23 mouse cellular contexts compared by ENCODE assay signal in genomic region chr12:24648094-24648493, GRCm38 (mm10). TPM values are rescaled to one million over a fixed set of nuclear protein-coding genes. Genes with fewer than 3 reads are reported as not detected.
DNase-seq lines count a peak whose midpoint lies in the region; ATAC-seq and TF ChIP-seq lines count a peak whose summit lies in the region.
"Had no signal": no experiment of that assay in that cellular context is flagged by ENCODE, and none has a peak within 500 bp of the region (broad histone marks: within the 10 kb centered on the region; RNA-seq: fewer than 3 reads in every experiment).

No protein-coding gene starts in this region.

- H3K4me1 ChIP-seq in kidney, adult 2 months (ENCODE audit: control insufficient read depth, insufficient read depth, low read length), result peaks cover 24% of the 10 kb centered on the region
- H3K4me1 ChIP-seq in liver, embryonic 12.5 days, result peaks cover 88% of the 10 kb centered on the region
- peaks cover 54% of the 10 kb centered on the region for H3K4me1 ChIP-seq in liver, embryonic 11.5 days (replicated peaks; ENCODE audit: control insufficient read depth, insufficient read depth, low read length)
- peaks cover 60 to 80% of the 10 kb centered on the region in 2 experiments for H3K4me1 ChIP-seq in liver, embryonic 14.5 days (replicated peaks; ENCODE audit: control insufficient read depth in 2 of 2, insufficient read depth in 2 of 2, low read length in 1 of 2)

- no peak for TF ChIP-seq POLR2A in kidney, adult 2 months (IDR thresholded peaks at IDR 0.05; ENCODE audit: low read depth, low read length)

- H3K36me3 ChIP-seq in kidney, adult 2 months (ENCODE audit: control insufficient read depth, insufficient read depth, low read length), result no peaks in the 10 kb centered on the region
- H3K36me3 ChIP-seq in liver, embryonic 12.5 days, result no peaks in the 10 kb centered on the region
- no peaks in the 10 kb centered on the region; the same call in 1 of the 2 replicates for H3K36me3 ChIP-seq in liver, embryonic 11.5 days (ENCODE audit: control insufficient read depth, insufficient read depth, low read length)
- H3K36me3 ChIP-seq in liver, embryonic 14.5 days (replicated peaks; ENCODE audit: control insufficient read depth, insufficient read depth, low read depth), result no peaks in the 10 kb centered on the region
- H3K36me3 ChIP-seq: embryonic facial prominence, embryonic 15.5 days; forebrain, embryonic 10.5 days; heart, embryonic 15.5 days; hindbrain, embryonic 15.5 days had no signal

- no peak overlapping the region for H3K9ac ChIP-seq in liver, embryonic 12.5 days
- no peak overlapping the region for H3K9ac ChIP-seq in liver, embryonic 11.5 days (ENCODE audit: low read depth, low read length)
- H3K9ac ChIP-seq in liver, embryonic 14.5 days (replicated peaks), result 0 out of 2 replicates have a peak overlapping the region, but pooled peaks have one; percentile 6
- H3K9ac ChIP-seq: embryonic facial prominence, embryonic 15.5 days; heart, embryonic 15.5 days; hindbrain, embryonic 15.5 days had no signal

- H3K9me3 ChIP-seq in liver, embryonic 12.5 days (replicated peaks), result no peaks in the 10 kb centered on the region
- no peaks in the 10 kb centered on the region for H3K9me3 ChIP-seq in liver, embryonic 11.5 days (ENCODE audit: control insufficient read depth, low read length)
- H3K9me3 ChIP-seq in liver, embryonic 14.5 days (ENCODE audit: control insufficient read depth, low read length), result no peaks in the 10 kb centered on the region
- H3K9me3 ChIP-seq: embryonic facial prominence, embryonic 15.5 days; forebrain, embryonic 10.5 days; heart, embryonic 15.5 days; hindbrain, embryonic 15.5 days had no signal

- WGBS in kidney, adult 2 months, result 60% methylated on average over 1 of the region's 1 CpGs
- 83% methylated on average over 1 of the region's 1 CpGs for WGBS in liver, embryonic 12.5 days (ENCODE audit: insufficient replicate concordance)
- 74% methylated on average over 1 of the region's 1 CpGs for WGBS in liver, embryonic 11.5 days
- 70% methylated on average over 1 of the region's 1 CpGs for WGBS in liver, embryonic 14.5 days (ENCODE audit: insufficient replicate concordance)

- TF ChIP-seq CTCF in kidney, adult 2 months (conservative IDR thresholded peaks at IDR 0.05; ENCODE audit: insufficient read depth, insufficient read length, low read depth, low read length), result no peak
- no peak for TF ChIP-seq CTCF in liver, embryonic 14.5 days (IDR thresholded peaks at IDR 0.05; ENCODE audit: low read depth)

- no peak overlapping the region for H3K27ac ChIP-seq in kidney, adult 2 months (ENCODE audit: insufficient read depth, low read depth, low read length)
- peak overlapping the region; percentile 24 for H3K27ac ChIP-seq in liver, embryonic 12.5 days
- H3K27ac ChIP-seq in liver, embryonic 11.5 days (ENCODE audit: low read depth, low read length), result no peak overlapping the region
- peak overlapping the region; percentile 9 for H3K27ac ChIP-seq in liver, embryonic 14.5 days
- H3K27ac ChIP-seq: embryonic facial prominence, embryonic 15.5 days; forebrain, embryonic 10.5 days; heart, embryonic 15.5 days; hindbrain, embryonic 15.5 days had no signal

- no peak overlapping the region for H3K4me3 ChIP-seq in kidney, adult 2 months (ENCODE audit: insufficient read depth, low read depth, low read length)
- H3K4me3 ChIP-seq in liver, embryonic 12.5 days, result no peak overlapping the region
- no peak overlapping the region for H3K4me3 ChIP-seq in liver, embryonic 11.5 days (ENCODE audit: low read depth, low read length)
- H3K4me3 ChIP-seq in liver, embryonic 14.5 days (ENCODE audit: insufficient read depth in 1 of 2, low read depth in 2 of 2, low read length in 2 of 2), result no peak overlapping the region
- H3K4me3 ChIP-seq: embryonic facial prominence, embryonic 15.5 days; erythroblast, embryonic 14.5 days; forebrain, embryonic 10.5 days; heart, embryonic 15.5 days; hindbrain, embryonic 15.5 days had no signal

- H3K4me2 ChIP-seq in liver, embryonic 12.5 days, result no peak overlapping the region
- no peak overlapping the region for H3K4me2 ChIP-seq in liver, embryonic 11.5 days
- H3K4me2 ChIP-seq in liver, embryonic 14.5 days (ENCODE audit: low read depth), result no peak overlapping the region
- H3K4me2 ChIP-seq: embryonic facial prominence, embryonic 15.5 days; heart, embryonic 11.5 days; heart, embryonic 15.5 days; hindbrain, embryonic 15.5 days had no signal

- H3K27me3 ChIP-seq in kidney, adult 2 months (replicated peaks; ENCODE audit: control insufficient read depth, insufficient read depth, low read length), result no peaks in the 10 kb centered on the region
- no peaks in the 10 kb centered on the region for H3K27me3 ChIP-seq in liver, embryonic 12.5 days (replicated peaks)
- no peaks in the 10 kb centered on the region for H3K27me3 ChIP-seq in liver, embryonic 11.5 days (replicated peaks; ENCODE audit: control insufficient read depth, insufficient read depth, low read length)
- H3K27me3 ChIP-seq in liver, embryonic 14.5 days (ENCODE audit: control insufficient read depth, insufficient read depth, low read length), result no peaks in the 10 kb centered on the region
- H3K27me3 ChIP-seq: CH12.LX; embryonic facial prominence, embryonic 15.5 days; heart, embryonic 15.5 days; hindbrain, embryonic 15.5 days had no signal

- no peak for ATAC-seq in liver, embryonic 12.5 days
- ATAC-seq in liver, embryonic 11.5 days (replicated peaks; ENCODE audit: low FRiP score), result no peak
- no peak for ATAC-seq in liver, embryonic 14.5 days (ENCODE audit: insufficient read depth)
- ATAC-seq: forebrain, embryonic 14.5 days had no signal

- DNase-seq in kidney, adult 2 months, result peak; percentile 51
- DNase-seq in kidney, adult 11 months, result no peak
- DNase-seq in liver, embryonic 11.5 days (ENCODE audit: low spot score), result no peak
- no peak for DNase-seq in liver, embryonic 14.5 days (ENCODE audit: low read depth in 3 of 3, low spot score in 3 of 3)
- no peak for DNase-seq in MN1 (ENCODE audit: low spot score)
- DNase-seq: adrenal gland, adult 8-10 months; adrenal gland, postnatal 36 days; cerebellum, adult 11 months; cerebellum, adult 8-10 months; cerebellum, postnatal 14 days; embryo, embryonic 11 days; gastrocnemius, postnatal 36 days; heart, adult 18-20 months; heart, postnatal 14 days had no signal

- TF ChIP-seq EP300 in liver, embryonic 14.5 days (IDR thresholded peaks at IDR 0.05; ENCODE audit: low read depth), result no peak

RNA-seq across cellular contexts. Expression of gene Klf11, which starts 3.0 kb away (rescaled TPM):
- polyA plus RNA-seq in kidney, adult 2 months (2012; rRNA removed), result 8.4 and 8.5 TPM in 2 replicates
- polyA plus RNA-seq in liver, embryonic 12.5 days (2016; fragmentation: Nextera tagmentation; extraction: Ambion mirVana), result 9.2 and 10.6 TPM in 2 replicates
- 8.7 and 12.1 TPM in 2 replicates for polyA plus RNA-seq in liver, embryonic 11.5 days (2014; fragmentation: Nextera tagmentation; extraction: Ambion mirVana)
- 5.4 TPM in 2 replicates for polyA plus RNA-seq in liver, embryonic 14.5 days (2012; rRNA removed)
- 6.9 and 7.7 TPM in 2 replicates for polyA plus RNA-seq in liver, embryonic 14.5 days (2014; fragmentation: Nextera tagmentation; extraction: Ambion mirVana)

RNA-seq across cellular contexts. Expression of gene Cys1, which starts 33.5 kb away (rescaled TPM):
- polyA plus RNA-seq in kidney, adult 2 months (2012; rRNA removed), result 71.1 and 93.2 TPM in 2 replicates
- polyA plus RNA-seq in liver, embryonic 12.5 days (2016; fragmentation: Nextera tagmentation; extraction: Ambion mirVana), result 0.56 and 1.0 TPM in 2 replicates
- 0.49 and 1.1 TPM in 2 replicates for polyA plus RNA-seq in liver, embryonic 11.5 days (2014; fragmentation: Nextera tagmentation; extraction: Ambion mirVana)
- 0.74 and 1.2 TPM in 2 replicates for polyA plus RNA-seq in liver, embryonic 14.5 days (2012; rRNA removed)
- polyA plus RNA-seq in liver, embryonic 14.5 days (2014; fragmentation: Nextera tagmentation; extraction: Ambion mirVana), result 0.28 and 0.40 TPM in 2 replicates
- polyA plus RNA-seq: erythroblast, embryonic 14.5 days had no signal

RNA-seq across cellular contexts. Expression of gene Rrm2, which starts 59.9 kb away (rescaled TPM):
- polyA plus RNA-seq in kidney, adult 2 months (2012; rRNA removed), result 1.3 and 1.6 TPM in 2 replicates
- polyA plus RNA-seq in liver, embryonic 12.5 days (2016; fragmentation: Nextera tagmentation; extraction: Ambion mirVana), result 531 and 552 TPM in 2 replicates
- 422 and 475 TPM in 2 replicates for polyA plus RNA-seq in liver, embryonic 11.5 days (2014; fragmentation: Nextera tagmentation; extraction: Ambion mirVana)
- polyA plus RNA-seq in liver, embryonic 14.5 days (2012; rRNA removed), result 87.7 and 139 TPM in 2 replicates
- 388 and 401 TPM in 2 replicates for polyA plus RNA-seq in liver, embryonic 14.5 days (2014; fragmentation: Nextera tagmentation; extraction: Ambion mirVana)

Comparison
In these comparisons a context has a peak if more than half of its experiments do, and no peak if none do; other contexts are left out.
1. H3K27ac ChIP-seq: peak in liver, embryonic 12.5 days (single experiment) and liver, embryonic 14.5 days (single experiment); none in kidney, adult 2 months (single experiment) and liver, embryonic 11.5 days (single experiment).
2. RNA of gene Cys1, which starts 33.5 kb away (polyA plus RNA-seq): 71.1 to 93.2 TPM in kidney, adult 2 months; 0.28 to 1.2 TPM in liver, embryonic 14.5 days, 0.56 to 1.0 TPM in liver, embryonic 12.5 days and 0.49 to 1.1 TPM in liver, embryonic 11.5 days; every median in the first group is over 10 times any median in the second.
3. RNA of gene Rrm2, which starts 59.9 kb away (polyA plus RNA-seq): 531 to 552 TPM in liver, embryonic 12.5 days, 422 to 475 TPM in liver, embryonic 11.5 days and 87.7 to 401 TPM in liver, embryonic 14.5 days; 1.3 to 1.6 TPM in kidney, adult 2 months; every median in the first group is over 10 times any median in the second.